Mouse (Mus musculus): Measurements from ENCODE around the gene Gm20662.

Gm20662 gene

GRCm38 (mm10) chr9:107996049-107996448 lies at the start of gene Gm20662:
Gm20662 (plus strand) TSS chr9:107996349.
- DNase-seq: no peak

- DNase-seq: no peak
These were observed 48.6 kb upstream of the Gm20662 start for GRCm38 (mm10) chr9:107947241-107948194.

- no peak for DNase-seq
These were observed 46.8 kb upstream of the Gm20662 start for GRCm38 (mm10) chr9:107949184-107949921.

- DNase-seq: no peak
These were observed 46.3 kb upstream of the Gm20662 start, which contains the start of gene Traip for GRCm38 (mm10) chr9:107949922-107950235. Traip (plus strand) TSS chr9:107950136.

GRCm38 (mm10) chr9:107950460-107951355 lies 45.4 kb upstream of the Gm20662 start:
- peak; percentile 92 to 95 for DNase-seq

- no peak for DNase-seq
These were observed 40.4 kb upstream of the Gm20662 start for GRCm38 (mm10) chr9:107955613-107956289.

GRCm38 (mm10) chr9:107957141-107957540 lies 39.0 kb upstream of the Gm20662 start:
- DNase-seq: no peak

- DNase-seq: no peak
These were observed 36.3 kb upstream of the Gm20662 start for GRCm38 (mm10) chr9:107959896-107960295.

GRCm38 (mm10) chr9:107960928-107961327 lies 35.2 kb upstream of the Gm20662 start:
- no peak for DNase-seq

GRCm38 (mm10) chr9:107961351-107961762 lies 34.8 kb upstream of the Gm20662 start:
- no peak for DNase-seq

GRCm38 (mm10) chr9:107961881-107962280 lies 34.3 kb upstream of the Gm20662 start:
- DNase-seq: no peak

- no peak for DNase-seq
These were observed 33.2 kb upstream of the Gm20662 start for GRCm38 (mm10) chr9:107962916-107963315.

GRCm38 (mm10) chr9:107963700-107964099 lies 32.4 kb upstream of the Gm20662 start:
- DNase-seq: peak; percentile 66 to 83

- no peak for DNase-seq
These were observed 31.5 kb upstream of the Gm20662 start for GRCm38 (mm10) chr9:107964681-107965080.

- DNase-seq: no peak
These were observed 29.5 kb upstream of the Gm20662 start for GRCm38 (mm10) chr9:107966676-107967075.

- no peak for DNase-seq
These were observed 28.7 kb upstream of the Gm20662 start for GRCm38 (mm10) chr9:107967437-107967836.

GRCm38 (mm10) chr9:107968531-107968930 lies 27.6 kb upstream of the Gm20662 start:
- no peak for DNase-seq

- DNase-seq: no peak
These were observed 25.8 kb upstream of the Gm20662 start for GRCm38 (mm10) chr9:107970311-107970710.

GRCm38 (mm10) chr9:107971690-107972541 lies 24.2 kb upstream of the Gm20662 start:
- no peak for DNase-seq

GRCm38 (mm10) chr9:107974491-107975171 lies 21.5 kb upstream of the Gm20662 start:
- DNase-seq: no peak
